Mouse (Mus musculus): ENCODE measurements around the gene Neurl3. TPM values are rescaled to one million over a fixed set of nuclear protein-coding genes. Genes with fewer than 3 reads are reported as not detected.
A peak's percentile ranks its signal among the peaks of the same experiment; 100 is the strongest.

The Neurl3 gene
- polyA plus RNA-seq, 1 experiment = 0.46 TPM

GRCm38 (mm10) chr1:36299676-36300075 lies 25.2 kb upstream of the Neurl3 start:
- Histone ChIP-seq H3K4me1 (ENCODE audit: control insufficient read depth, insufficient read depth, low read length) (peaks cover 6% of the 10 kb centered on the region; the same call in 1 of the 2 replicates), H3K4me3 (ENCODE audit: insufficient read depth, low read length) (no peak overlapping the region), H3K27ac (ENCODE audit: insufficient read depth, low read length) (no peak overlapping the region)
- no peak for TF ChIP-seq CTCF (IDR thresholded peaks at IDR 0.05; ENCODE audit: borderline replicate concordance, insufficient read depth, low read length)
- no peak for TF ChIP-seq POLR2A (IDR thresholded peaks at IDR 0.05; ENCODE audit: low read depth, low read length)

- TF ChIP-seq CTCF (IDR thresholded peaks at IDR 0.05; ENCODE audit: borderline replicate concordance, insufficient read depth, low read length) = no peak
- no peak for TF ChIP-seq POLR2A (IDR thresholded peaks at IDR 0.05; ENCODE audit: low read depth, low read length)
- Histone ChIP-seq H3K27ac (ENCODE audit: insufficient read depth, low read length) (no peak overlapping the region), H3K4me1 (ENCODE audit: control insufficient read depth, insufficient read depth, low read length) (peaks cover 6% of the 10 kb centered on the region; the same call in 1 of the 2 replicates)
These were observed 24.6 kb upstream of the Neurl3 start for GRCm38 (mm10) chr1:36299126-36299525.

GRCm38 (mm10) chr1:36298107-36298506 lies 23.6 kb upstream of the Neurl3 start:
- no peak for TF ChIP-seq POLR2A (IDR thresholded peaks at IDR 0.05; ENCODE audit: low read depth, low read length)
- no peak for TF ChIP-seq CTCF (IDR thresholded peaks at IDR 0.05; ENCODE audit: borderline replicate concordance, insufficient read depth, low read length)
- Histone ChIP-seq H3K4me1 (ENCODE audit: control insufficient read depth, insufficient read depth, low read length) (peaks cover 6% of the 10 kb centered on the region; the same call in 1 of the 2 replicates), H3K27ac (ENCODE audit: insufficient read depth, low read length) (no peak overlapping the region), H3K4me3 (ENCODE audit: insufficient read depth, low read length) (no peak overlapping the region)

More at GRCm38 (mm10) chr1:36299126-36299525, 24.6 kb upstream of the Neurl3 start:
- H3K4me3 ChIP-seq (ENCODE audit: insufficient read depth, low read length) = no peak overlapping the region

- Histone ChIP-seq H3K27ac (ENCODE audit: insufficient read depth, low read length) (no peak overlapping the region), H3K4me3 (ENCODE audit: insufficient read depth, low read length) (no peak overlapping the region), H3K4me1 (ENCODE audit: control insufficient read depth, insufficient read depth, low read length) (peaks cover 4% of the 10 kb centered on the region; the same call in 1 of the 2 replicates)
- no peak for TF ChIP-seq POLR2A (IDR thresholded peaks at IDR 0.05; ENCODE audit: low read depth, low read length)
- TF ChIP-seq CTCF (IDR thresholded peaks at IDR 0.05; ENCODE audit: borderline replicate concordance, insufficient read depth, low read length) = no peak
These were observed 22.1 kb upstream of the Neurl3 start for GRCm38 (mm10) chr1:36296466-36297149.

GRCm38 (mm10) chr1:36294402-36294801 lies 19.9 kb upstream of the Neurl3 start:
- H3K4me1 ChIP-seq (ENCODE audit: control insufficient read depth, insufficient read depth, low read length) = no peaks in the 10 kb centered on the region
- no peak for TF ChIP-seq CTCF (IDR thresholded peaks at IDR 0.05; ENCODE audit: borderline replicate concordance, insufficient read depth, low read length)
- no peak for TF ChIP-seq POLR2A (IDR thresholded peaks at IDR 0.05; ENCODE audit: low read depth, low read length)
- H3K27ac ChIP-seq (ENCODE audit: insufficient read depth, low read length) = no peak overlapping the region
- no peak overlapping the region for H3K4me3 ChIP-seq (ENCODE audit: insufficient read depth, low read length)

- no peak overlapping the region for H3K4me3 ChIP-seq (ENCODE audit: insufficient read depth, low read length)
- TF ChIP-seq POLR2A (IDR thresholded peaks at IDR 0.05; ENCODE audit: low read depth, low read length) (no peak), CTCF (IDR thresholded peaks at IDR 0.05; ENCODE audit: borderline replicate concordance, insufficient read depth, low read length) (no peak)
- no peak overlapping the region for H3K27ac ChIP-seq (ENCODE audit: insufficient read depth, low read length)
- no peaks in the 10 kb centered on the region for H3K4me1 ChIP-seq (ENCODE audit: control insufficient read depth, insufficient read depth, low read length)
These were observed 19.0 kb upstream of the Neurl3 start for GRCm38 (mm10) chr1:36293470-36293869.

- Histone ChIP-seq H3K27ac (ENCODE audit: insufficient read depth, low read length) (no peak overlapping the region), H3K4me3 (ENCODE audit: insufficient read depth, low read length) (no peak overlapping the region), H3K4me1 (ENCODE audit: control insufficient read depth, insufficient read depth, low read length) (no peaks in the 10 kb centered on the region; the same call in none of the 2 replicates)
- TF ChIP-seq CTCF (IDR thresholded peaks at IDR 0.05; ENCODE audit: borderline replicate concordance, insufficient read depth, low read length) (no peak), POLR2A (IDR thresholded peaks at IDR 0.05; ENCODE audit: low read depth, low read length) (no peak)
These were observed 7.4 kb upstream of the Neurl3 start for GRCm38 (mm10) chr1:36281849-36282248.

- Histone ChIP-seq H3K4me3 (ENCODE audit: insufficient read depth, low read length) (no peak overlapping the region), H3K4me1 (ENCODE audit: control insufficient read depth, insufficient read depth, low read length) (no peaks in the 10 kb centered on the region; the same call in none of the 2 replicates), H3K27ac (ENCODE audit: insufficient read depth, low read length) (no peak overlapping the region)
- TF ChIP-seq CTCF (IDR thresholded peaks at IDR 0.05; ENCODE audit: borderline replicate concordance, insufficient read depth, low read length) (no peak), POLR2A (IDR thresholded peaks at IDR 0.05; ENCODE audit: low read depth, low read length) (no peak)
These were observed 6.5 kb upstream of the Neurl3 start for GRCm38 (mm10) chr1:36280938-36281337.

GRCm38 (mm10) chr1:36279202-36279601 lies 4.7 kb upstream of the Neurl3 start:
- Histone ChIP-seq H3K4me1 (ENCODE audit: control insufficient read depth, insufficient read depth, low read length) (no peaks in the 10 kb centered on the region; the same call in none of the 2 replicates), H3K4me3 (ENCODE audit: insufficient read depth, low read length) (no peak overlapping the region), H3K27ac (ENCODE audit: insufficient read depth, low read length) (no peak overlapping the region)
- TF ChIP-seq POLR2A (IDR thresholded peaks at IDR 0.05; ENCODE audit: low read depth, low read length) = no peak
- peak; percentile 65; the same call in 1 of the 2 replicates for TF ChIP-seq CTCF (IDR thresholded peaks at IDR 0.05; ENCODE audit: borderline replicate concordance, insufficient read depth, low read length)
